Mouse (Mus musculus) lung, adult 18-20 months (tissue): Measurements from ENCODE around the gene Gm8369.
A peak's percentile ranks its signal among the peaks of the same experiment; 100 is the strongest.
"Not testable (repeated sequence)": the region's sequence is repeated elsewhere in the genome, so short reads cannot be mapped to it uniquely, and the experiment has no call there.

ENCODE experiments used
- DNase-seq, 2 experiments: peaks; one replicate each; pipeline ENCODE4 v3.0.0; 2022; ENCODE audit warnings: mixed read lengths in 2 of 2

Gm8369 gene

DNA sequence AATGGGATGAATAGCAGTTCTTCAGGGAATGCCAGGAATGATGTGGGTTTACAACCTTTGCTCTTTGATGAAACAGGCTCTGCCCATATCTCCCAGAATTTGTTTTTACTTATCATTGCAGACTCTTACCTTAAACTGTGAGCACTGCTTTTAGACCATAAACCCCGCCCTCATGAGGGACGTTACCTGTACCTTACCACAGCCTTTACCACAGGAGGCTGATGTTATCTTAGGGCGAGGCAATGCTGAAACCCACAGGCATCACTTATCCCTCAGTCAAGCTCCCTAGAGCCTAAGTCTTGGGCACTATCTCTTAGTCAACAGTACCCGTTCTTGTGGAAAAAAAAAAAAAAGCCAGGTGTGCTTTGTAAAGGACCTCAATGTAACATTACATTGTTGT, 31.1 kb downstream of the Gm8369 start:
- DNase-seq, result no peak

DNA sequence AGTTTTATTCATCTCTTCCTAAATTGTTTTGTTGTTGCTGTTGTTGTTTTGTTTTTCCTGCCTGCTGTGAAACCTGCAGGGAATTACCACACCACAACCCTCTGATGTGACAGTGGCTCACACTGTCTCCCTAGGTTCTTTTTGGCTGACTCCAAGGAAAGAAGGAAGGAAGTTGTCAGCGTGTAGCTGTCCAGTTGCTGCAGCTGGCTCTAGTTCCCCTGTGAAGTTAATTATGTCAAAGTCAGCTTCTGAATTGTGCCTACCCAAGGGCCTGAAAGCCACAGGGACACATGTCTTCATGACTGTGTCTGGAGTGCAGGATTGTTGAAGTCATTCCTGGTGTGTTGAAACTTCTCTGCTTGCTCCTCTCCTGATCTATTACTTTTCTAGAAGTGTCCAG, 31.6 kb downstream of the Gm8369 start:
- not testable (repeated sequence) for DNase-seq

DNA sequence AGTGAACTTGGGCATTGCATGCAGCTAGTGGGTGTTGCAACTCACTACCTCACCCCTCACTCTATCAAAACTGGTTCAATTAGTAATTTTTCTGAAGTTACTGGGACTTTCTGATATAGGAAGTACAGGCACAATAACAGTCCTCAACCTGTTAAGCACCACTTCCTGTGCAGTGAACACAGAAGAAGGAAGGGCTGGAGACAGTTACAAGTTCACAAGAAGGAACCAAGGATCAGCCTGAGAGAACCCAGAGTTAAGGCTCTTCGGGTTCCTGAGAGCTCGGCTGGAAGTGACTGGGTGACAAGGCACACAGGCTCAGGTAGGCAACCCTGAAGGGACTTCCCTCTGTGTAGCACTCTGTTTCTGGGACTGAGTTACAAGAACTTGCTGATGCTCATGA, 32.6 kb downstream of the Gm8369 start:
- DNase-seq, result not testable (repeated sequence)

GRCm38 (mm10) chr19:11520146-11520545, 34.4 kb downstream of the Gm8369 start:
- no peak for DNase-seq

DNA sequence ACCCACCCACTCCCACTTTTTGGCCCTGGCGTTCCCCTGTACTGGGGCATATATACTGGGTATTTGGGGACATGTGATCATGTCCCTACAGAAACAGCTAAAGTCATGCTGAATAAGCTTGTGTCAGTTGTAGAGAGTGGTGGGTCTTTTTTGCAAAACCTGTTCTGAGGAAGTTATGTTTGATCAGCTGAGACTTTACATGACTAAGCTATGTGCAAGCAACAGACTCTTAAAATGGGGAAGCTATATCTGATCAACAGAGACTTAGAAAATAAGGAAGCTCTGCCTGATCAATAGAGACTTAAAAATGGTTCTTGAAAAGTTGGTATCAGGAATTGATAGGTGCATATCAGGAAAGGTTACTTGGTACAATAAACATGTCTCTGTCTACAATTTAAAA, 47.7 kb downstream of the Gm8369 start:
- no peak for DNase-seq

DNA sequence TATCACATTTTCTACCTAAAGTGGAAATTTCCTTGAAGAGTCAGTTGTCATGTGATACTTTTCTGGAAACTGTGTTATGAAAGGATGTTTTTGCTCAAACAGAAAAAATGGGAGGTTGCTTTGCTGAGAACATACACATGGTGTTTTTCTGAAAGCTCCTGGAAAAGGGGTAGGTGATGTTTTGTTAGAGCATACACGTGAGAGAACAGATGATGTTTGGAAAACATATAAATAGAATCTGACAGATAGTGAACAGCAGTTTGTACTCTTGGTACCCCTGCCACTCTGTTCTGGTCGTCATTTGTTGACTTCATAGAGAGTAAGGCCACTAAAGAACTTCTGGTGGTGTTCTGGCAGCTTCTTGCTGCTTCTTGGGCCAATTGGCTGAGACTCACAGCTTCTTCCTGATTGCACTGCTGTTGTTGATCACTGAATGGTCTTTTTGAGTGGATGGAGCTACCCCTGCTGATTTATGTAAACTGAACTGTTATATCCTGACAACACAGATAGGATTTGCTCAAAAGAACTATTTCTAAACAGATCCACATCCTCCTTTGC, 48.2 kb downstream of the Gm8369 start:
- DNase-seq, result peak; percentile 40 to 54

GRCm38 (mm10) chr19:11536593-11536992, 50.9 kb downstream of the Gm8369 start, which contains the start of gene Ms4a4d:
Ms4a4d (plus strand) TSS chr19:11536801.
- DNase-seq, result peak; percentile 56 to 62

DNA sequence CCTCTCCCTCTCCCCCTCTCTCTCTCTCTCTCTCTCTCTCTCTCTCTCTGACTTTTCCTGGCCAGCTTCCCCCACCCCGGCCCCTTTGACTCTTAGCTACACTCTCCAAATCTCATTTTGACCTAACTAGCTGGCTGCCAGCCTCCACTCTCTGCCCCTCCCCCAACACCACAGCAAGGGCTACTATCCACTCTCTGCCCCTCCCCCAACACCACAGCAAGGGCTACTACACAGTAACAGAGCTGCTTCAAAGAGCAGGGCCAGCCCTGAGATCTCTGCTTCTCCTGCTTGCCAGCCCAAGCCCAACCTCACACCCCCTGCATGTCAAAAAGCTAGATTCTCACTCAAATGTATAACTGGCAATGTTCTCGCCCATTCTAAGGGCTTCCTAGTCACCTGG, 51.6 kb downstream of the Gm8369 start:
- DNase-seq, result peak in 1 of 2 experiments; percentile 6

DNA sequence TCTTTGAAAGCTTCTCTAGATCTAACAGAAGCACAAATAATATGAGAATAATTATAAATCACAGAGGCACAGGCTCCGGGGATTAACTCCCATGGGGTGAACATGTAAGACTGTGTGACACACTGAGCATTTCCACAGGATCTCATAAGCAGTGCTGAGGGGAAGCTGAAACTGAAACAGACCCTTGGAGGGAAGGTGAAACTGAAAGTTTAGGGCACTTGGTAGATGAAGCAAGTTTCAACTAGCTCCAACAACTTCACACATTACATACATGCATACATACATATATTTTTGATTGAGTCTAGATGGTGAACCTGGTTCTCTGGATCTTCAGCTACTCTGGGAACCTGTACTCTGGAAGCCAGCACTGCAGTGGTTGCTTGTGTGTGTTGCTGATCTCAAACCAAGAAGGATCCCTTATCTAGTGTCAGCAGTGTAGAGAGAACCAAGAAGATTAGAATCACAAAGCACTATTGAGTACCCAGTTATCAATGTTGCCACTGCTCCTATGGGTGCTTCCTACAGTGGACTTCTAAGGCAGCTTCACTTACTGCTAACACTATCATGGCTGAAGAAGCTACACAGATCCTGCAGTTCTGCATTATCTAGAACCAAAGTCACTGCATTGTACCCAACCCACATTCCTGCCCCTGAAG, 54.6 kb downstream of the Gm8369 start:
- DNase-seq, result not testable (repeated sequence)

DNA sequence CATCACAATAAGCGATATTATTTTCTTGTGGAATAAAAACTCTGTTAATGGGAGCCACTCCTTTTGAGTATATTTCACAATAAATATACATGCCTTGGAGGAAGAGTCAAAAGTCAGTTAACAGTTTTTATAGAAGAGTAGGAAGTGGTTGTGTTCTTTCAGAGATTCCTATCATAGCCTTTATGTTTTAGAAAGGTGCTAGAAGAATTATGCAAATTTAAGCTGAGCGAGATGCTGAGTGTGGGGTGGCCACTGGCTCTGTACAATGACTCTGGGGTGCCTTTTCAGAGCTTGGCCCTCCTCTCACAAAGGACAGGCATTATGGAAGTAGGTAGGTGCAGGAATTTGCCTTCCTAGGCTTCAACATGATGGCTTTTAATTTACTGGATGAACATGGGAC, 58.6 kb downstream of the Gm8369 start:
- not testable (repeated sequence) for DNase-seq

- no peak for DNase-seq
Measured at GRCm38 (mm10) chr19:11547911-11548310, 62.2 kb downstream of the Gm8369 start.

- no peak for DNase-seq
Measured at GRCm38 (mm10) chr19:11554726-11555125, 69.0 kb downstream of the Gm8369 start.

GRCm38 (mm10) chr19:11559560-11559959, 73.8 kb downstream of the Gm8369 start:
- peak; percentile 13 to 19 for DNase-seq
